Comparison of ENCODE assay signal across 13 mouse cellular contexts in genomic region chr6:117279297-117279696, GRCm38 (mm10).
DNase-seq lines count a peak whose midpoint lies in the region; ATAC-seq lines count a peak whose summit lies in the region.
"Had no signal": no experiment of that assay in that cellular context is flagged by ENCODE, and none has a peak within 500 bp of the region (broad histone marks: within the 10 kb centered on the region; RNA-seq: fewer than 3 reads in every experiment).

No protein-coding gene starts in this region.

- H3K4me2 ChIP-seq in liver, embryonic 11.5 days = no peak overlapping the region

- H3K9me3 ChIP-seq in heart, embryonic 10.5 days = no peaks in the 10 kb centered on the region
- no peaks in the 10 kb centered on the region for H3K9me3 ChIP-seq in liver, embryonic 11.5 days (ENCODE audit: control insufficient read depth, low read length)
- H3K9me3 ChIP-seq: embryonic facial prominence, embryonic 12.5 days had no signal

- H3K27ac ChIP-seq in heart, embryonic 10.5 days = peak overlapping the region; percentile 76; the same call in 1 of the 2 replicates
- H3K27ac ChIP-seq in liver, embryonic 11.5 days (ENCODE audit: low read depth, low read length) = no peak overlapping the region
- H3K27ac ChIP-seq: embryonic facial prominence, embryonic 12.5 days; layer of hippocampus, adult 2 months; macrophage had no signal

- H3K4me1 ChIP-seq in heart, embryonic 10.5 days = peaks cover 37% of the 10 kb centered on the region
- no peaks in the 10 kb centered on the region for H3K4me1 ChIP-seq in liver, embryonic 11.5 days (replicated peaks; ENCODE audit: control insufficient read depth, insufficient read depth, low read length)

- no peak for ATAC-seq in liver, embryonic 11.5 days (replicated peaks; ENCODE audit: low FRiP score)
- ATAC-seq: intestine, postnatal 0 days had no signal

- no peak for DNase-seq in heart, embryonic 10.5 days (ENCODE audit: low spot score)
- no peak for DNase-seq in heart, adult 9 months (ENCODE audit: low spot score in 2 of 2)
- DNase-seq in right cerebral cortex, postnatal 25 days = peak; percentile 20
- DNase-seq in right cerebral cortex, postnatal 4 days = no peak
- DNase-seq in fibroblast of lung, adult 2 months (ENCODE audit: low read depth) = peak; percentile 44
- DNase-seq in telencephalon, adult 2 months (ENCODE audit: low read depth, low spot score) = peak; percentile 54
- DNase-seq in liver, embryonic 11.5 days (ENCODE audit: low spot score) = no peak
- no peak for DNase-seq in adrenal gland, postnatal 10 days

- no peak overlapping the region for H3K4me3 ChIP-seq in heart, embryonic 10.5 days
- H3K4me3 ChIP-seq in liver, embryonic 11.5 days (ENCODE audit: low read depth, low read length) = no peak overlapping the region
- H3K4me3 ChIP-seq: embryonic facial prominence, embryonic 12.5 days; layer of hippocampus, adult 2 months had no signal

- H3K9ac ChIP-seq in liver, embryonic 11.5 days (ENCODE audit: low read depth, low read length) = no peak overlapping the region
- H3K9ac ChIP-seq: embryonic facial prominence, embryonic 12.5 days had no signal

- H3K36me3 ChIP-seq in heart, embryonic 10.5 days = no peaks in the 10 kb centered on the region
- H3K36me3 ChIP-seq in liver, embryonic 11.5 days (ENCODE audit: control insufficient read depth, insufficient read depth, low read length) = no peaks in the 10 kb centered on the region
- H3K36me3 ChIP-seq: embryonic facial prominence, embryonic 12.5 days had no signal

- H3K27me3 ChIP-seq in heart, embryonic 10.5 days (ENCODE audit: insufficient read depth, poor library complexity, severe bottlenecking) = no peaks in the 10 kb centered on the region
- H3K27me3 ChIP-seq in liver, embryonic 11.5 days (replicated peaks; ENCODE audit: control insufficient read depth, insufficient read depth, low read length) = no peaks in the 10 kb centered on the region
- H3K27me3 ChIP-seq: CH12.LX; embryonic facial prominence, embryonic 12.5 days had no signal

Comparison
In these comparisons a context has a peak if more than half of its experiments do, and no peak if none do; other contexts are left out.
1. DNase-seq: peak in right cerebral cortex, postnatal 25 days (single experiment), fibroblast of lung, adult 2 months (single experiment) and telencephalon, adult 2 months (single experiment); none in heart, embryonic 10.5 days (single experiment), heart, adult 9 months (0 of 2), right cerebral cortex, postnatal 4 days (single experiment), liver, embryonic 11.5 days (single experiment) and adrenal gland, postnatal 10 days (single experiment).